Mouse (Mus musculus): ENCODE data around the gene Gdpd1.
A peak's percentile ranks its signal among the peaks of the same experiment; 100 is the strongest.
"Not testable (repeated sequence)": the region's sequence is repeated elsewhere in the genome, so short reads cannot be mapped to it uniquely, and the experiment has no call there.

Gdpd1 gene

DNA sequence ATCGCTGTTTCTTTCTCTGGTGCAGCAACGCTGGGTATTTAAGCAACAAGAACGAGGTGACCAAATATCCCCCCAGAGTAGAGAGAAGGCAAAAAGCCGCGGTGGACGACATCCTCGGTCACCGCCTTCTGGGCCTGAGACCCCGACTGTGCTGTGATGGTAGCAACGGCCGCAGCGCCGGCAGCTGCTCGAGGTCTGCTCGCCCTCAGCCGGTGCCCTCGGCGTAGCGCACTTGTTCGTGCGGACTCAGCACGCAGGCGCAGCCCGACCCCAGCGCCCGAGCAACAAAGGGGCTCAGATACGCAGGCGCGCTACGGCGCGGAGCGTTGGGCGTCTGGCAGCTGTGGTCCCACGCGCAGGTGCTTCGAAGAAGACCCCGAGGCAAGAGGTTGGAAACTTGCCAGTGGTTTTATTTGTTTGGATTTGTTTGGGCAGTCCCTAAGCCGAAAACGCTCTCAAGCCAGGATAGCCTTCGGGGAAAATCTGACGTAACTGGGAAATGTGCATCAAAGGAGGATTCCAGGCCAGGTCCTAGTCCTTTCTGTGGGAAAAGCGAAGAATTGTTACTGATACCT is at the start of gene Gdpd1:
Gene Gdpd1, minus strand, starts transcription at position 197 of the 575 bp plus-strand sequence.
- peak; percentile 75 for DNase-seq (ENCODE audit: extremely low read depth, low read depth, low spot score)

GRCm38 (mm10) chr11:87121864-87122263 is 48.0 kb upstream of the Gdpd1 start:
- no peak for DNase-seq (ENCODE audit: extremely low read depth, low read depth, low spot score)

- DNase-seq (ENCODE audit: extremely low read depth, low read depth, low spot score) = no peak
Observed at GRCm38 (mm10) chr11:87110172-87110909, 36.5 kb upstream of the Gdpd1 start.

DNA sequence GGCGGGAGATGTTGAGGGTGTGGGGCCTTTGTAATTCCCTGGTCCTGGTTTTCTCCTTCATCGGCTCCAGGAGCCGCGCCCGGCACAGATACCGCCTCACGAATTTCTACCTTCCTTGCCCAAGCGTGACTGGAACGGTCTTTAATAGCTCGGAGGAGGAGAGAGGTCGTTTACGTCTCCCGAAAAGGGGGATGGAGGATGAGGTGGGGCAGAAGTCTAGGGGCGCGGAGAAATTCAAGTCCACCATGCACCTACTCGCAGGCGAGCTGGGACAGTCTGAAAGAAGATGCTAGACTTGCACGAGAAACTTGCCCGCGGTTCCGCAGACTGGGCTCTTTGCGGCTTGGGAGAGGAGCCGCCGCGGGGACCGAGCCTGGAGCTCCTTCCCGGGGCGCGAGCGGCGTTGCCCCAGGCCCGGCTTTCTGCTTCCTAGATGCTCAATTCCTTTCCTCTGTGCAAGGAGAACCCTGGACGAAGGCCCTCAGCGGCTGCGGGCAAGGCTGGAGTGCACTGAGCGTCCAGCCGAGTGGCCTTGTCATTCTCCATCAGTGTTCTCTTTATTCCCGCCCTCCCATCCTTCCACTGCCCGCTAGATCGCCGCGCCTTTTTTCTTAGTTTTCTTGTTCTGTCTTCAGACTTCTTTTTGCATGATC is 35.8 kb upstream of the Gdpd1 start:
- DNase-seq (ENCODE audit: extremely low read depth, low read depth, low spot score) = no peak

DNA sequence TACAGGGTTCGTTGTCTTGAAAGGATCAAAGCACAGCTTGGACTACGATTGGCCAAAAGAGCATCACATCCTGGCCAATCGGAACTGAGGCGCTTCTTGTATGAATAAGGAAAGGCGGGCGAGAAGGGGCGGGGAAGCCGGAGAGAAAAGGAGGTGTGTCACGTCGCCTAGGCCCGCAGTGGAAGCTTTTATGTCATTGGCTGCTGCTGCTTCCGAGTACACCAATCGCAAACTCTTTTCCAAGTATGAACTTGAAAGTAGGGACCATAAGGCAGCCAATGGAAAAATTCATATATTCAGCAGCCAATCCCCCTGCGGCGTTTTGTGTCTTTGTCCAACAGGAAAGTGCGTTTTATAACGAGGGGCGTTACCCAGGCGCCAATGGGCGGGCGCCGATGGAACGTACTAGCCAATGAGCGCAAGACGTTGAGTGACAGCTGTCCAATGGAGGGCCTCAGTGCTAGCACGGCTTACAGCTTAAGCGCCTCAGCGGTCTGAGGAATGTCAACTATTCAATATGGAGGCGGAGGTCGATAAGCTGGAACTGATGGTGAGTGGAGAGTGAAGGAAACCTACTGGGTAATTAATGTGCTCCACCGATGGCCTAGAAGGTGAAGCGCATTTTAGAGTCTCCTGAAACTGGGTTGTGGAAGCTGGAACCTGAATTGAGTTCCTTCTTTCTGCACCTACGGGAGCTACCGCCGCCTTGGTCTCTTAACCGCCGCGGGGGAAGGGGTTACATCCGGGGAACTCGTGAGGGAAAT is 35.1 kb upstream of the Gdpd1 start, which contains the start of gene Ska2:
Gene Ska2, plus strand, starts transcription at position 480 of the 764 bp plus-strand sequence.
- DNase-seq (ENCODE audit: extremely low read depth, low read depth, low spot score) = peak; percentile 100

- DNase-seq (ENCODE audit: extremely low read depth, low read depth, low spot score) = no peak
Observed at GRCm38 (mm10) chr11:87108409-87108754, 34.5 kb upstream of the Gdpd1 start, which contains the start of gene Prr11. Gene Prr11 (minus strand): TSS chr11:87108708.

DNA sequence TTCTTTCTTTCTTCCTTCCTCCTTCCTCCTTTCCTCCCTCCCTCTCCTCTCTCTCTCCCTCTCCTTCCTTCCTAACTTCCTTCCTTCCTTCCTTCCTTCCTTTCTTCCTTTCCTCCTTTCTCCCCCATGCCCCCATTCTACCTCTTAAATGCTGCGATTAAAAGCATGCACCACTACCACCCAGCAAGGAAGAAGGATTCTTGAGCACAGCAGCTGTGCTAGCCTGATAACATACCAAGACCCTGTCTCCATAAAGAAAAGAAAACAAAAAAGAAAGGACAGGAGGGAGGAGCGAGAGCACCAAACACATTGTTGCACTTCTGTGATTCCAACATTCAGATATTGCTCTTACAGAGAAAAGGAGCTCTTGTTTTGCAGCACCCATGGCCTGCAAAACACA is 13.3 kb upstream of the Gdpd1 start:
- DNase-seq (ENCODE audit: extremely low read depth, low read depth, low spot score) = no peak

- DNase-seq (ENCODE audit: extremely low read depth, low read depth, low spot score) = no peak
Observed at GRCm38 (mm10) chr11:87086290-87086984, 12.6 kb upstream of the Gdpd1 start, which contains the start of gene Smg8. Gene Smg8 (minus strand): TSS chr11:87086774.

- no peak for DNase-seq (ENCODE audit: extremely low read depth, low read depth, low spot score)
Observed at GRCm38 (mm10) chr11:87085461-87085860, 11.6 kb upstream of the Gdpd1 start.

GRCm38 (mm10) chr11:87083712-87084111 is 9.8 kb upstream of the Gdpd1 start:
- no peak for DNase-seq (ENCODE audit: extremely low read depth, low read depth, low spot score)

DNA sequence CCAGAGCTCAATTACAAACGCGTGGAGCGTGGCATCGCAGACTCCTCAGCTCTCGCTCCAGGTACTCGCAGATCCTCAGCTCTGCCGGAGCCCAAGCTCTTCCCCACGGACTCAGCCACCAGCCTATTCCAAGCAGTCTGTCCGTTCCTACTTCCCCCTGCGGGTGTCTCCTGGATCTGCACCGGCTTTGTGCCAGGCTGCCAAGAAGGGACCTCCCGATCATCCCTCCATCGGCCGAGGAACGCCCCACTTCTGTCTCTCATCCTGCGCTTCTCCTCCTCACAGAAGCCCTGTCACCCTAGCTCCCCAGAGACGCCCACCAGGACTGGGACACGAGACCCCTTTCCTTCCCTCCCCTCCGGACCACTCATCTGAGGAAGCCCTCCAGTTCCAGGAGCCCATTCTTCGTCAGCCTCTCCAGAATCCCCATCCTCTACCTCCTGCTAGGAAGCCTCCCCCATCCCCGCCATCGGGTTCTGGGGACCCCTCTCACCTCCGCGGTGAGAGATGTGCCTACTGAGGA is 458 bp downstream of the Gdpd1 start:
- DNase-seq (ENCODE audit: extremely low read depth, low read depth, low spot score) = no peak

GRCm38 (mm10) chr11:87062087-87062486 is 11.8 kb downstream of the Gdpd1 start:
- peak; percentile 86 for DNase-seq (ENCODE audit: extremely low read depth, low read depth, low spot score)

DNA sequence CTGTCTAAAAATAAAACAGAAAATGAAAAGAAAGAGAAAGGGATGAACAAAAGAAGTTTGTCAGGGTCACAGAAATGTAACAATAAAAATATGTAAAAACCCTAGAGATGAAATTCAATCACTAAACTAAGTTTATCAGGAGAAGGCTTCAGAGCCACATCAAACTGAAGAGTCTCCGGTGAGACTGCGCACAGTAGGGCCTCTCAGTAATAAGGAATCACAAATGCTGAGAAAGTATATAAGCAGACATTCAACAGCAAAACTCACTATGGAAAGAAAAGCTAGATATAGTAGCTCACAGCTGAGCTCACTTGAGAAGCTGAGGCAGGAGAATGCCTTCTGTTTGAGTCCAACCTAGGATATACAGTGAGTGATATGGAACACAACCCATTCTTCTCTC is 13.5 kb downstream of the Gdpd1 start:
- no peak for DNase-seq (ENCODE audit: extremely low read depth, low read depth, low spot score)

- no peak for DNase-seq (ENCODE audit: extremely low read depth, low read depth, low spot score)
Observed at GRCm38 (mm10) chr11:87056286-87056685, 17.6 kb downstream of the Gdpd1 start.

- DNase-seq (ENCODE audit: extremely low read depth, low read depth, low spot score) = not testable (repeated sequence)
Observed at GRCm38 (mm10) chr11:87048900-87049299, 25.0 kb downstream of the Gdpd1 start.

DNA sequence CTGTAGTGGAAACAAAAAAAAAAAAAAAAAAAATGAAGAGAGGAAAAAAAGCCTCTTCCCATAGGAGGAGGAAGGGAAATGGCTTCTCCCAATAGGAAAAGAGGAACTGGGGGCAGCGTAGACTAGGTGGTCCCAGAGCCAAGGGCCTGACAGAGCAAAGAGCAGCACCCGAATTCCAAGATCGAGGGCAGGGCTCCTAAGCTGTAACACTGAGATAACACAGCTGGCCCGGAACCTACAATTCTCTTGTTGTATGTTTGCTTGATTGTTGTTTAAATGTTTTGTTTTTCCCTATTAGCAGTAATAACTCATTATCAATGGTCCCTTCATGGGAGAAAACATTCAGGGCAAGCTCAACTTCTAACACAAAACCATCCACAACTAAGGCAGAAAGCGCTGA is 26.9 kb downstream of the Gdpd1 start:
- DNase-seq (ENCODE audit: extremely low read depth, low read depth, low spot score) = no peak

GRCm38 (mm10) chr11:87043052-87043451 is 30.8 kb downstream of the Gdpd1 start:
- DNase-seq (ENCODE audit: extremely low read depth, low read depth, low spot score) = no peak

DNA sequence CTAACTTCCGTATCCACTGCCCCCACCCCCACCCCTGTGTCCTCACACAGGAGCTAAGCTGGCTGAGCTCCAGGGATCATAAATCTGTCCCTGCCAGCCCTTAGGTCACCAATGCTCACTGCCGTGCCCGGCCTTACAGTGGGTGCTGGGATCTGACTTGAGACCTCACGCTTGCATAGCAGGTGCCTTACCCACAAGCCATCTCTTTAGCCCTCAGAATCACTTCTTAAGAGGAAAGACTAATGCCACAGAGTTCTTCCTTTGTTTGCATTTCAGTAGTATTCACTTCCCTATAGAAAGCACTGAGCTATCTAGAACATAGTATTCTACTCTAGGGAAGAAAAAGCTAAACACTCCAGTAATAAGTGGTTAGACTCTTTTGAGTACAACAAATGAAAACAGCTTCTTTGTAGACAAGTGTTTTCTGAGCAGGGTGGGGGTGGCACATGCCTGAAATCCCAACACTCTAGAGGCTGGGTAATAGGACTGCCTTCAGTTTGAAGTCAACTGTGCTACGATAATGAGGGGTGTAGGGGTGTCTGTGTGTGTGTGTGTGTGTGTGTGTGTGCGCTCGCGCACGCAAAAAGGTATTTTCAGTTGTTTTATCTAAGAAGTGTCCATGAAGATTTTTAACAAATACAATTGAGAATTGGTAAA is 34.4 kb downstream of the Gdpd1 start:
- no peak for DNase-seq (ENCODE audit: extremely low read depth, low read depth, low spot score)

DNA sequence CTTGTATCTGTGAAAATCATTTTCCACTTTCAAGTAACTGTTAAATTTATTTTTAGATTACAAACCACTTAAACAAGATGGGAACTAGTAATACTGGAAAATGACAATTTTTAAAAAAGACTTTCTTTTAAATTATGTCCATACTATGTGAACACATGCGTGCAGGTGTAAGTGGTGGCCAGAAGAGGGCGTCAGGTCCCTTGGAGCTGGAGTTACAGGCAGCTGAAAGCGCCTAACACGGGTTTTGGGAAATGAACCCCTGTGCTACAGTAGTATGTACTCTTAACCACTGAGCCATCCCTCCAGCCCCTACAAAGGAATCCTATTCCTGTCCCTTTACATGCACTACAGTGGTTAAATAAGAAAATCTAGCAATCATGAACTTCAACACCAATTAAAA is 37.7 kb downstream of the Gdpd1 start:
- DNase-seq (ENCODE audit: extremely low read depth, low read depth, low spot score) = no peak

GRCm38 (mm10) chr11:87028212-87028611 is 45.6 kb downstream of the Gdpd1 start:
- no peak for DNase-seq (ENCODE audit: extremely low read depth, low read depth, low spot score)

All from fat pad, adult 2 months (tissue).